Mouse (Mus musculus) myocyte (in vitro differentiated cells): ENCODE results near the gene Cd151. TPM values are rescaled to one million over a fixed set of nuclear protein-coding genes. Genes with fewer than 3 reads are reported as not detected.

Source experiments
- H3K27me3 ChIP-seq: one replicate; pipeline ENCODE4 v1.6.1; 2011; ENCODE audit not compliant: control insufficient read depth, insufficient read depth, insufficient read length
- H3K36me3 ChIP-seq: one replicate; pipeline ENCODE4 v1.6.1; 2011; ENCODE audit not compliant: control insufficient read depth, insufficient read depth
- H3K4me2 ChIP-seq: one replicate; pipeline ENCODE4 v1.6.1; 2011; ENCODE audit warnings: low read depth, control low read depth
- H3K4me3 ChIP-seq: one replicate; pipeline ENCODE4 v1.5.1; 2011; ENCODE audit warnings: mild to moderate bottlenecking, control low read depth, moderate library complexity
- H3K79me2 ChIP-seq: one replicate; pipeline ENCODE4 v1.6.1; 2011; ENCODE audit not compliant: control insufficient read depth, insufficient read depth
- H3ac ChIP-seq: one replicate; pipeline ENCODE4 v1.6.1; 2011; ENCODE audit not compliant: control insufficient read depth, insufficient read length
- CEBPB ChIP-seq: IDR thresholded peaks from 2 replicates; pipeline ENCODE4 v1.6.1; 2011; ENCODE audit warnings: mild to moderate bottlenecking, moderate library complexity; ENCODE audit not compliant: poor library complexity, insufficient read depth, severe bottlenecking
- E2F4 ChIP-seq: IDR thresholded peaks from one replicate; pipeline ENCODE4 v1.6.1; 2011; ENCODE audit warnings: mild to moderate bottlenecking, control low read depth, moderate library complexity; ENCODE audit not compliant: insufficient read depth
- MAX ChIP-seq: IDR thresholded peaks from one replicate; pipeline ENCODE4 v1.6.1; 2011; ENCODE audit warnings: low read depth, mild to moderate bottlenecking, control low read depth
- MYOD1 ChIP-seq, 3 experiments: IDR thresholded peaks; one replicate each; pipeline ENCODE4 v1.6.1; 2011; ENCODE audit warnings: control low read depth in 2 of 3, low read depth in 2 of 3, mild to moderate bottlenecking in 2 of 3, moderate library complexity in 1 of 3; ENCODE audit not compliant: insufficient read length in 2 of 3, control insufficient read depth in 1 of 3
- MYOG ChIP-seq, 3 experiments: IDR thresholded peaks; one replicate each; pipeline ENCODE4 v1.6.1; 2011; ENCODE audit warnings: control low read depth in 2 of 3, low read depth in 2 of 3, mild to moderate bottlenecking in 2 of 3; ENCODE audit not compliant: insufficient read length in 2 of 3, control insufficient read depth in 1 of 3, insufficient read depth in 1 of 3
- POLR2A ChIP-seq: IDR thresholded peaks from one replicate; pipeline ENCODE4 v1.6.1; 2011; ENCODE audit warnings: low read depth, mild to moderate bottlenecking, control low read depth, moderate library complexity; ENCODE audit not compliant: insufficient read length
- POLR2AphosphoS2 ChIP-seq: IDR thresholded peaks from one replicate; pipeline ENCODE4 v1.6.1; 2011; ENCODE audit warnings: low read depth, control low read depth; ENCODE audit not compliant: insufficient read length
- REST ChIP-seq: IDR thresholded peaks from one replicate; pipeline ENCODE4 v1.6.1; 2011; ENCODE audit warnings: mild to moderate bottlenecking, control low read depth, moderate library complexity; ENCODE audit not compliant: insufficient read depth, insufficient read length
- SRF ChIP-seq: IDR thresholded peaks from one replicate; pipeline ENCODE4 v1.6.1; 2011; ENCODE audit warnings: low read depth; ENCODE audit not compliant: control insufficient read depth, insufficient read length
- TCF12 ChIP-seq: IDR thresholded peaks from one replicate; pipeline ENCODE4 v1.6.1; 2011; ENCODE audit warnings: mild to moderate bottlenecking, control low read depth; ENCODE audit not compliant: poor library complexity, insufficient read depth, severe bottlenecking
- TCF3 ChIP-seq: IDR thresholded peaks from one replicate; pipeline ENCODE4 v1.6.1; 2011; ENCODE audit warnings: low read depth, control low read depth; ENCODE audit not compliant: insufficient read length
- USF1 ChIP-seq: IDR thresholded peaks from one replicate; pipeline ENCODE4 v1.6.1; 2011; ENCODE audit warnings: low read depth, mild to moderate bottlenecking, control low read depth, moderate library complexity
- polyA plus RNA-seq: library from polyadenylated mRNA; unstranded; fragments of >200 nt; fragmentation: generic; extraction: Trizol; gene quantifications from one replicate; pipeline ENCODE4 v1.2.1, GENCODE M21; 2012; ENCODE audit warnings: missing spikeins

Cd151 gene
- polyA plus RNA-seq, 1 experiment, result 267 TPM

DNA sequence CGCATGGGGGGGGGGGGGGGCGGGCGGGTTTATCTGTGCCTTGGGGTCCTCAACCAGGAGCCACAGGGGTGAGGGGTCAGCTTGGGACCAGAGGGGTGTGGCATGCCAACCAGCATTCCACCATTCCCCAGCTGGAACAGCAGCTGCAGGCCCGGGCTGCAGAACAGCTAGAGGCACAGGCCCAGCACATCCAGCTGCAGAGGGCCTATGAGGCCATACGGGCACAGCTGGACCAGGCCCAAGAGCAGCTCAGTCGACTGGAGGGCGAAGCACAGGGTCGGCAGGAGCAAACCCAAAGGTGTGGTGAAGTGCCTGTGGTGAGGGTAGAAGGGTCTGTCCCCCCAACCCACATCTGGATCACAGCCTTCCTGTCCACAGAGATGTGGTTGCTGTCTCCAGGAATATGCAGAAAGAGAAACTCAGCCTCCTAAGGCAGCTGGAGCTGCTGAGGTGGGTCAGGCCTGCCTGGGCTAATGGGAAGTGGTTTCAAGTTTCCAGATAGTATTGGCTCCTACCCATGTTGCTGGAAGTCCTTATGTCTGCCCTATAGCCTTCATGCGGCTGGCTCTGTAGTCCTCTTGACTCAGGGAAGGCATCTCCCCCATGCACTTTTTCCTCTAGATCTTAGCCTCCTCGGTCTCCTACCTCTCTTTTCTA is 1.7 kb upstream of the Cd151 start:
- H3K27me3 ChIP-seq, result no peaks in the 10 kb centered on the region
- H3K4me3 ChIP-seq, result peak overlapping the region; percentile 84
- peak overlapping the region; percentile 96 for H3K4me2 ChIP-seq
- no peak overlapping the region for H3ac ChIP-seq
- peaks cover under 1% of the 10 kb centered on the region for H3K36me3 ChIP-seq
- TF ChIP-seq TCF3, result peak; percentile 23
- TF ChIP-seq MYOD1 (IDR thresholded peaks at IDR 0.05; ENCODE audit: control insufficient read depth in 1 of 3, insufficient read length in 2 of 3, low read depth in 2 of 3), result peak in 2 of 3 experiments; percentile 47 to 59
- TF ChIP-seq POLR2AphosphoS2, result no peak
- peaks cover 16% of the 10 kb centered on the region for H3K79me2 ChIP-seq

DNA sequence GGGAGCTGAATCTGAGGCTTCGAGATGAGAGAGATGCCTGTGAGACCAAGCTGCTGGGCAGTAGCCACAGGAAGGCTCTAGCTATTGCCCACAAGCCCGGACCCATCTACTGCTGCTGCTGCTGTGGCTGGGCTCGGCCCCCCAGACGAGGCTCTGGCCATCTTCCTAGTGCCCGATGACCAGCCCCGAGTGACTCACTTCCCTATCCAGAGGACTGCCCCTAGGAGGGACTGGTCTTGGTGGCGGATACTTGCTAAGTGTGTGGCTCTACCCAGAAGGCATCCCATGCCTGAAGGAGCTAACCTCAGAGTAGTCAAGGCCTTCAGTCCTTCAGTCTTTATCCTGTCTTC is 1.2 kb upstream of the Cd151 start:
- peak overlapping the region; percentile 96 for H3K4me2 ChIP-seq
- TF ChIP-seq MYOG (IDR thresholded peaks at IDR 0.05; ENCODE audit: control insufficient read depth in 1 of 3, insufficient read depth in 1 of 3, insufficient read length in 2 of 3, low read depth in 2 of 3) (no peak), POLR2A (peak; percentile 50), POLR2AphosphoS2 (no peak), MYOD1 (IDR thresholded peaks at IDR 0.05; ENCODE audit: control insufficient read depth in 1 of 3, insufficient read length in 2 of 3, low read depth in 2 of 3) (no peak)
- no peaks in the 10 kb centered on the region for H3K27me3 ChIP-seq
- H3K79me2 ChIP-seq, result peaks cover 19% of the 10 kb centered on the region
- H3ac ChIP-seq, result no peak overlapping the region
- peak overlapping the region; percentile 84 for H3K4me3 ChIP-seq
- H3K36me3 ChIP-seq, result peaks cover 6% of the 10 kb centered on the region

DNA sequence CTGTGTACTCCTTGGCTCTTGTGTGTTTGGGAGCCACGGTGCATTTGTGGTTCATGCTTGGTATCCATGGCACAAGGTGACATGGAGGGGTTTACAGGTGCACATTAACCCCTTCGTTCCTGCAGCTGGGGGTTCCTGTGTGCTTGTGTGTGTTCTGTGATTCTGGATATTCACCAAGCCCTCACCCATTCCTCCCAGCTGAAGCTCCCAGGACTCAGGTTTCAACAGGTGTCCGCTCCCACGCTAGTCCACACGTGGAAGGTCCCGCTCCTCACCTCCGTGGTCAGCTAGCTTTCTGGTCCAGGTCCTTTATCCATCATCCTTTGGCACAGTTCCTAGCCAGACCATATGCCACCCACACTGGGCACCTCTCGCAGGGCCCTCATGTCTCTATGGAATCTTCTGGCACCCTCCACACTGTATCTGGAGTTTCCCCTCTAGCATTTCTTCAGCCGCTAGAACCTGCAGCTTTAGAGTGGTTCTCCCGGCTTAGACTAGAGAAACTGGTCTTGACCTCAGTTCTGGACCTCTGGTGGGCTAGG is 514 bp upstream of the Cd151 start:
- TF ChIP-seq USF1 (no peak), MAX (no peak)
- H3K4me3 ChIP-seq, result peak overlapping the region; percentile 84
- H3K4me2 ChIP-seq, result peak overlapping the region; percentile 96

DNA sequence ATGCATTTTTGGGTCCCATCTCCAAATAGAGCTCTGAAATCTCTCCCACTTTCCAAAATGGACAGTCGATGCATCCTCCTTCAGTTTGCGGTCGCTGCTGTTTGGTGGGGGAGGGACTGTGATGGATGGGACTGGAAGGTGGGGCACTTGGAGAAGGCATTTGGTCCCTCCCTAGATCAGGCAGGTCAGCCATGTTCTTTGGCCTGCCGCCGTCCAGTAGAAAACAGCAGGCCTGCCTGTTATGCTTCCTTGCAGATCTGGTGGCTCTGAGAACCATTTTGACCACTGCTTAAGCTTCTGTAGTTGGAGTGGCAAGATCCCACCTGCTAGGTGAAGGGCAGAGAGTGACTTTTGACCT is 951 bp downstream of the Cd151 start:
- TF ChIP-seq SRF, result no peak
- peak overlapping the region; percentile 39 for H3ac ChIP-seq
- H3K27me3 ChIP-seq, result no peaks in the 10 kb centered on the region
- peaks cover 35% of the 10 kb centered on the region for H3K79me2 ChIP-seq
- peak overlapping the region; percentile 84 for H3K4me3 ChIP-seq
- H3K36me3 ChIP-seq, result peaks cover 19% of the 10 kb centered on the region
- peak overlapping the region; percentile 96 for H3K4me2 ChIP-seq

More for the DNA sequence above, 514 bp upstream of the Cd151 start:
- peaks cover 10% of the 10 kb centered on the region for H3K36me3 ChIP-seq
- H3K79me2 ChIP-seq, result peaks cover 25% of the 10 kb centered on the region
- H3ac ChIP-seq, result peak overlapping the region; percentile 39
- H3K27me3 ChIP-seq, result no peaks in the 10 kb centered on the region

DNA sequence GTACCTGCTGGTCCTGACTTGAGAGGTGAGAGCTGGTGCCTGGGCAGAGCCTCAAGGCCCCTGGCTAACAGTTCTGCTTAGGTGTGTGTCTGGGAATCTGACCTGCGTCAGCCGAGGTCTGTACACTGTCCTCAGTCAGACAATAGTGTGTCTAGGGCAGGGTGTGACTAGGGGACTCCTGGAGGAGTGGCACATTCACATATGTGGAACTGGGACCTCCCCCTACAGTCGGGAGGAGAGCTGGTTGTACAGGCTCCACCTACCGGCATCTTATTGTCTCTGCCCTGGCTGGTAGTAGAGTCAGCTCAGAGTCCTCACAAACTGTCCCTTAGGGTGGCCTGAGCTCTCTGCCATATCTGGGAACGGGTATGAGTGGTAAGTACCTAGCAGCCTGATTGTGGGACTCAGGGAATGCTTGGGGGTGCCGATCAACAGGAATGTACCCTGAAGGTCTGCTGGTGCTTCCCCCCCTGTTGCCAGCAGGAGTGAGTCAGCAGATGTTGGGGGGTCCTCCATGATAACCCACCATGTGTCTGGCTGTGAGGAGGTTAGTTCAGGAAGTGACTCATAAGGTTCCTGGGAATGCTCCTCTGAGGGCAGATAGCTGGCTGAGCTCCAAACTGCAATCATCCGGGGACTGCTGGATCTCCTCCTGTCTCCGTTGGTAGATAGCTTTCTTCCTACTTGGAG is 1.5 kb downstream of the Cd151 start:
- Histone ChIP-seq H3K79me2 (peaks cover 40% of the 10 kb centered on the region), H3K4me2 (peak overlapping the region; percentile 96), H3K36me3 (peaks cover 19% of the 10 kb centered on the region), H3K27me3 (no peaks in the 10 kb centered on the region), H3K4me3 (peak overlapping the region; percentile 84), H3ac (peak overlapping the region; percentile 0)
- no peak for TF ChIP-seq USF1
- TF ChIP-seq CEBPB, result no peak
- no peak for TF ChIP-seq E2F4
- TF ChIP-seq POLR2A, result peak; percentile 84
- no peak for TF ChIP-seq TCF3
- peak in 1 of 3 experiments; percentile 1 for TF ChIP-seq MYOD1 (IDR thresholded peaks at IDR 0.05; ENCODE audit: control insufficient read depth in 1 of 3, insufficient read length in 2 of 3, low read depth in 2 of 3)
- no peak for TF ChIP-seq REST
- no peak for TF ChIP-seq TCF12
- TF ChIP-seq MAX, result no peak
- TF ChIP-seq MYOG (IDR thresholded peaks at IDR 0.05; ENCODE audit: control insufficient read depth in 1 of 3, insufficient read depth in 1 of 3, insufficient read length in 2 of 3, low read depth in 2 of 3), result peak in 1 of 3 experiments; percentile 11
- peak; percentile 81 for TF ChIP-seq POLR2AphosphoS2
- no peak for TF ChIP-seq SRF
